Mouse (Mus musculus): ENCODE results near the gene Ttc3. TPM values are rescaled to one million over a fixed set of nuclear protein-coding genes. Genes with fewer than 3 reads are reported as not detected.
A peak's percentile ranks its signal among the peaks of the same experiment; 100 is the strongest.

The Ttc3 gene
- polyA plus RNA-seq, 1 experiment from 2014 or later, result 183 TPM

GRCm38 (mm10) chr16:94401636-94402035, 31.2 kb downstream of the Ttc3 start:
- no peak overlapping the region for H3K4me2 ChIP-seq (replicated peaks)

GRCm38 (mm10) chr16:94402185-94402584, 31.8 kb downstream of the Ttc3 start:
- WGBS, result 67% methylated on average over 4 of the region's 4 CpGs
- ATAC-seq, result no peak
- no peak overlapping the region for H3K27ac ChIP-seq

More at GRCm38 (mm10) chr16:94401636-94402035, 31.2 kb downstream of the Ttc3 start:
- no peak overlapping the region for H3K27ac ChIP-seq
- 0 out of 2 replicates have a peak, but pooled peaks have one; percentile 39 for ATAC-seq
- no peaks in the 10 kb centered on the region for H3K36me3 ChIP-seq
- H3K4me1 ChIP-seq (replicated peaks), result 0 out of 2 replicates have a peak, but pooled peaks cover 2% of the 10 kb centered on the region
- H3K4me3 ChIP-seq (replicated peaks), result no peak overlapping the region
- no peak overlapping the region for H3K9ac ChIP-seq
- no peaks in the 10 kb centered on the region for H3K9me3 ChIP-seq
- WGBS, result 24% methylated on average over 2 of the region's 2 CpGs
- no peaks in the 10 kb centered on the region for H3K27me3 ChIP-seq (replicated peaks)

GRCm38 (mm10) chr16:94411287-94411686, 40.9 kb downstream of the Ttc3 start:
- H3K27me3 ChIP-seq (replicated peaks), result no peaks in the 10 kb centered on the region
- H3K27ac ChIP-seq, result no peak overlapping the region
- H3K9me3 ChIP-seq, result no peaks in the 10 kb centered on the region
- H3K9ac ChIP-seq, result no peak overlapping the region
- no peak overlapping the region for H3K4me3 ChIP-seq (replicated peaks)
- no peak for ATAC-seq
- 0 out of 2 replicates have a peak, but pooled peaks cover 2% of the 10 kb centered on the region for H3K36me3 ChIP-seq
- WGBS, result 74% methylated on average over 3 of the region's 3 CpGs
- no peak overlapping the region for H3K4me2 ChIP-seq (replicated peaks)
- H3K4me1 ChIP-seq (replicated peaks), result no peaks in the 10 kb centered on the region

More at GRCm38 (mm10) chr16:94402185-94402584, 31.8 kb downstream of the Ttc3 start:
- H3K4me3 ChIP-seq (replicated peaks), result no peak overlapping the region
- no peak overlapping the region for H3K4me2 ChIP-seq (replicated peaks)
- no peaks in the 10 kb centered on the region for H3K36me3 ChIP-seq
- 0 out of 2 replicates have a peak, but pooled peaks cover 2% of the 10 kb centered on the region for H3K4me1 ChIP-seq (replicated peaks)
- no peaks in the 10 kb centered on the region for H3K9me3 ChIP-seq
- H3K9ac ChIP-seq, result no peak overlapping the region
- H3K27me3 ChIP-seq (replicated peaks), result no peaks in the 10 kb centered on the region

GRCm38 (mm10) chr16:94412198-94412597, 41.8 kb downstream of the Ttc3 start:
- 70% methylated on average over 2 of the region's 2 CpGs for WGBS
- no peak overlapping the region for H3K4me2 ChIP-seq (replicated peaks)
- no peaks in the 10 kb centered on the region for H3K27me3 ChIP-seq (replicated peaks)
- H3K4me3 ChIP-seq (replicated peaks), result no peak overlapping the region
- 0 out of 2 replicates have a peak, but pooled peaks cover 2% of the 10 kb centered on the region for H3K36me3 ChIP-seq
- H3K27ac ChIP-seq, result no peak overlapping the region
- H3K9ac ChIP-seq, result no peak overlapping the region
- 0 out of 2 replicates have a peak, but pooled peaks have one; percentile 25 for ATAC-seq
- H3K9me3 ChIP-seq, result no peaks in the 10 kb centered on the region
- H3K4me1 ChIP-seq (replicated peaks), result no peaks in the 10 kb centered on the region

- no peak overlapping the region for H3K27ac ChIP-seq
- no peak overlapping the region for H3K4me3 ChIP-seq (replicated peaks)
- H3K36me3 ChIP-seq, result 0 out of 2 replicates have a peak, but pooled peaks cover 2% of the 10 kb centered on the region
- WGBS, result 90% methylated on average over 4 of the region's 4 CpGs
- H3K4me1 ChIP-seq (replicated peaks), result no peaks in the 10 kb centered on the region
- ATAC-seq, result no peak
- no peak overlapping the region for H3K4me2 ChIP-seq (replicated peaks)
- no peaks in the 10 kb centered on the region for H3K27me3 ChIP-seq (replicated peaks)
- H3K9ac ChIP-seq, result no peak overlapping the region
- no peaks in the 10 kb centered on the region for H3K9me3 ChIP-seq
Measured at GRCm38 (mm10) chr16:94412760-94413159, 42.3 kb downstream of the Ttc3 start.

- ATAC-seq, result no peak
- no peak overlapping the region for H3K27ac ChIP-seq
- H3K4me3 ChIP-seq (replicated peaks), result no peak overlapping the region
- H3K36me3 ChIP-seq, result peaks cover 9% of the 10 kb centered on the region
- no peaks in the 10 kb centered on the region for H3K27me3 ChIP-seq (replicated peaks)
- no peak overlapping the region for H3K9ac ChIP-seq
- no peaks in the 10 kb centered on the region for H3K4me1 ChIP-seq (replicated peaks)
- no peak overlapping the region for H3K4me2 ChIP-seq (replicated peaks)
- no peaks in the 10 kb centered on the region for H3K9me3 ChIP-seq
- 94% methylated on average over 6 of the region's 6 CpGs for WGBS
Measured at GRCm38 (mm10) chr16:94414151-94414550, 43.7 kb downstream of the Ttc3 start.

- ATAC-seq, result no peak
- Histone ChIP-seq H3K36me3 (peaks cover 44% of the 10 kb centered on the region), H3K27ac (no peak overlapping the region), H3K4me2 (replicated peaks) (no peak overlapping the region), H3K27me3 (replicated peaks) (no peaks in the 10 kb centered on the region), H3K9me3 (no peaks in the 10 kb centered on the region), H3K9ac (no peak overlapping the region), H3K4me1 (replicated peaks) (no peaks in the 10 kb centered on the region), H3K4me3 (replicated peaks) (no peak overlapping the region)
- 90% methylated on average over 3 of the region's 3 CpGs for WGBS
Measured at GRCm38 (mm10) chr16:94420498-94420897, 50.1 kb downstream of the Ttc3 start.

- Histone ChIP-seq H3K9me3 (no peaks in the 10 kb centered on the region), H3K4me3 (replicated peaks) (no peak overlapping the region), H3K4me1 (replicated peaks) (no peaks in the 10 kb centered on the region), H3K36me3 (peaks cover 32% of the 10 kb centered on the region), H3K9ac (no peak overlapping the region), H3K4me2 (replicated peaks) (no peak overlapping the region), H3K27me3 (replicated peaks) (no peaks in the 10 kb centered on the region), H3K27ac (no peak overlapping the region)
- ATAC-seq, result no peak
- WGBS, result 93% methylated on average over 4 of the region's 4 CpGs
Measured at GRCm38 (mm10) chr16:94428948-94429347, 58.5 kb downstream of the Ttc3 start.

- no peaks in the 10 kb centered on the region for H3K27me3 ChIP-seq (replicated peaks)
- no peak for ATAC-seq
- H3K4me2 ChIP-seq (replicated peaks), result no peak overlapping the region
- no peak overlapping the region for H3K9ac ChIP-seq
- H3K9me3 ChIP-seq, result no peaks in the 10 kb centered on the region
- H3K4me3 ChIP-seq (replicated peaks), result no peak overlapping the region
- H3K27ac ChIP-seq, result peak overlapping the region; percentile 10; the same call in 1 of the 2 replicates
- H3K36me3 ChIP-seq, result peaks cover 36% of the 10 kb centered on the region
- 71% methylated on average over 8 of the region's 8 CpGs for WGBS
- no peaks in the 10 kb centered on the region for H3K4me1 ChIP-seq (replicated peaks)
Measured at GRCm38 (mm10) chr16:94435495-94436234, 65.2 kb downstream of the Ttc3 start.

GRCm38 (mm10) chr16:94436801-94437200, 66.4 kb downstream of the Ttc3 start:
- Histone ChIP-seq H3K36me3 (peaks cover 36% of the 10 kb centered on the region), H3K4me3 (replicated peaks) (no peak overlapping the region), H3K4me1 (replicated peaks) (no peaks in the 10 kb centered on the region), H3K9me3 (no peaks in the 10 kb centered on the region), H3K27me3 (replicated peaks) (no peaks in the 10 kb centered on the region), H3K4me2 (replicated peaks) (no peak overlapping the region), H3K9ac (no peak overlapping the region), H3K27ac (no peak overlapping the region)
- WGBS, result 80% methylated on average over 2 of the region's 2 CpGs
- no peak for ATAC-seq

GRCm38 (mm10) chr16:94441361-94441760, 70.9 kb downstream of the Ttc3 start:
- no peaks in the 10 kb centered on the region for H3K9me3 ChIP-seq
- no peaks in the 10 kb centered on the region for H3K27me3 ChIP-seq (replicated peaks)
- H3K4me3 ChIP-seq (replicated peaks), result no peak overlapping the region
- peaks cover 40% of the 10 kb centered on the region for H3K36me3 ChIP-seq
- whole genome bisulfite sequencing, result 85% methylated on average over 2 of the region's 2 CpGs
- H3K27ac ChIP-seq, result no peak overlapping the region
- no peak for ATAC-seq
- no peak overlapping the region for H3K4me2 ChIP-seq (replicated peaks)
- no peak overlapping the region for H3K9ac ChIP-seq
- H3K4me1 ChIP-seq (replicated peaks), result 0 out of 2 replicates have a peak, but pooled peaks cover 2% of the 10 kb centered on the region

- peak; percentile 56 for ATAC-seq
- Histone ChIP-seq H3K9ac (no peak overlapping the region), H3K27ac (peak overlapping the region; percentile 70), H3K4me3 (replicated peaks) (no peak overlapping the region), H3K9me3 (no peaks in the 10 kb centered on the region), H3K4me2 (replicated peaks) (no peak overlapping the region), H3K4me1 (replicated peaks) (peaks cover 12% of the 10 kb centered on the region; the same call in 1 of the 2 replicates), H3K27me3 (replicated peaks) (no peaks in the 10 kb centered on the region), H3K36me3 (peaks cover 19% of the 10 kb centered on the region)
- WGBS, result 75% methylated on average over 8 of the region's 8 CpGs
Measured at GRCm38 (mm10) chr16:94449151-94449550, 78.7 kb downstream of the Ttc3 start.

- Histone ChIP-seq H3K4me2 (replicated peaks) (no peak overlapping the region), H3K36me3 (peaks cover 19% of the 10 kb centered on the region)
Measured at GRCm38 (mm10) chr16:94449632-94450031, 79.2 kb downstream of the Ttc3 start.

More at GRCm38 (mm10) chr16:94449632-94450031, 79.2 kb downstream of the Ttc3 start:
- no peaks in the 10 kb centered on the region for H3K9me3 ChIP-seq
- H3K27ac ChIP-seq, result peak overlapping the region; percentile 70; the same call in 1 of the 2 replicates
- peak; percentile 52 for ATAC-seq
- no peaks in the 10 kb centered on the region for H3K27me3 ChIP-seq (replicated peaks)
- no peak overlapping the region for H3K4me3 ChIP-seq (replicated peaks)
- no peak overlapping the region for H3K9ac ChIP-seq
- H3K4me1 ChIP-seq (replicated peaks), result peaks cover 12% of the 10 kb centered on the region; the same call in 1 of the 2 replicates
- WGBS, result 85% methylated on average over 7 of the region's 7 CpGs
